In genomic region chr10:61980424-61980823, GRCm38 (mm10) we compare ENCODE assay signal across 8 mouse cellular contexts. TPM values are rescaled to one million over a fixed set of nuclear protein-coding genes. Genes with fewer than 3 reads are reported as not detected.
DNase-seq lines count a peak whose midpoint lies in the region; ATAC-seq lines count a peak whose summit lies in the region.

No protein-coding gene starts in this region.

- H3K4me2 ChIP-seq in kidney, embryonic 16.5 days (replicated peaks; ENCODE audit: low read depth, low read length): no peak overlapping the region
- 0 out of 2 replicates have a peak overlapping the region, but pooled peaks have one; percentile 16 for H3K4me2 ChIP-seq in intestine, embryonic 14.5 days (ENCODE audit: low read length)
- H3K4me2 ChIP-seq in stomach, embryonic 14.5 days (replicated peaks; ENCODE audit: low read depth, low read length): no peak overlapping the region

- H3K27me3 ChIP-seq in kidney, embryonic 16.5 days (ENCODE audit: insufficient read depth, low read length): peaks cover 19% of the 10 kb centered on the region
- H3K27me3 ChIP-seq in intestine, embryonic 14.5 days (replicated peaks; ENCODE audit: control insufficient read depth, insufficient read depth, low read length): peaks cover 39% of the 10 kb centered on the region
- peaks cover 55% of the 10 kb centered on the region for H3K27me3 ChIP-seq in limb, embryonic 10.5 days (ENCODE audit: low read depth, poor library complexity, severe bottlenecking)
- H3K27me3 ChIP-seq in stomach, embryonic 14.5 days (ENCODE audit: control insufficient read depth, insufficient read depth, low read length): peaks cover 25% of the 10 kb centered on the region

- no peak overlapping the region for H3K9ac ChIP-seq in kidney, embryonic 16.5 days (replicated peaks; ENCODE audit: low read length)
- H3K9ac ChIP-seq in intestine, embryonic 14.5 days (ENCODE audit: low read length): no peak overlapping the region
- H3K9ac ChIP-seq in stomach, embryonic 14.5 days (replicated peaks; ENCODE audit: low read depth, low read length): no peak overlapping the region

- H3K36me3 ChIP-seq in kidney, embryonic 16.5 days (ENCODE audit: insufficient read depth, low read length): no peaks in the 10 kb centered on the region
- H3K36me3 ChIP-seq in intestine, embryonic 14.5 days (ENCODE audit: control insufficient read depth, insufficient read depth, low read length): no peaks in the 10 kb centered on the region
- H3K36me3 ChIP-seq in limb, embryonic 10.5 days: no peaks in the 10 kb centered on the region
- H3K36me3 ChIP-seq in stomach, embryonic 14.5 days (ENCODE audit: control insufficient read depth, insufficient read depth, low read length): no peaks in the 10 kb centered on the region

- peak; percentile 87 for DNase-seq in kidney, adult 18-20 months
- peak; percentile 77 to 82 for DNase-seq in gastrocnemius, adult 8-10 months (ENCODE audit: low spot score in 2 of 2)
- DNase-seq in intestine, embryonic 14.5 days (ENCODE audit: low spot score): peak; percentile 99
- DNase-seq in limb, embryonic 10.5 days (ENCODE audit: low spot score): peak; percentile 98
- DNase-seq in natural killer cell, adult 2 months (ENCODE audit: low spot score in 2 of 2): peak; percentile 68 to 74

- WGBS in kidney, embryonic 16.5 days: 2% methylated on average over 7 of the region's 7 CpGs
- WGBS in intestine, embryonic 14.5 days: 2% methylated on average over 7 of the region's 7 CpGs
- WGBS in limb, embryonic 10.5 days: 3% methylated on average over 7 of the region's 7 CpGs
- WGBS in stomach, embryonic 14.5 days: under 1% methylated on average over 7 of the region's 7 CpGs

- no peak for ATAC-seq in kidney, embryonic 16.5 days (ENCODE audit: low FRiP score, low TSS enrichment)
- ATAC-seq in common myeloid progenitor, adult 5-6 weeks (replicated peaks; ENCODE audit: low read depth, poor library complexity, severe bottlenecking): peak; percentile 78
- 0 out of 2 replicates have a peak, but pooled peaks have one; percentile 34 for ATAC-seq in intestine, embryonic 14.5 days (replicated peaks; ENCODE audit: low FRiP score, low TSS enrichment, low read depth)
- peak; percentile 60; the same call in 1 of the 2 replicates for ATAC-seq in stomach, embryonic 14.5 days (ENCODE audit: insufficient number of reproducible peaks, insufficient read depth, low FRiP score, low read depth)

- 0 out of 2 replicates have a peak, but pooled peaks cover 6% of the 10 kb centered on the region for H3K9me3 ChIP-seq in kidney, embryonic 16.5 days (ENCODE audit: low read length)
- H3K9me3 ChIP-seq in intestine, embryonic 14.5 days (ENCODE audit: control insufficient read depth, low read length): no peaks in the 10 kb centered on the region
- H3K9me3 ChIP-seq in limb, embryonic 10.5 days (replicated peaks): no peaks in the 10 kb centered on the region
- peaks cover 2% of the 10 kb centered on the region; the same call in 1 of the 2 replicates for H3K9me3 ChIP-seq in stomach, embryonic 14.5 days (ENCODE audit: control insufficient read depth, low read depth, low read length)

- H3K27ac ChIP-seq in kidney, embryonic 16.5 days (ENCODE audit: low read length): no peak overlapping the region
- H3K27ac ChIP-seq in intestine, embryonic 14.5 days (ENCODE audit: low read depth): no peak overlapping the region
- H3K27ac ChIP-seq in limb, embryonic 10.5 days: no peak overlapping the region
- H3K27ac ChIP-seq in stomach, embryonic 14.5 days (ENCODE audit: low read length): no peak overlapping the region

- peaks cover 31% of the 10 kb centered on the region for H3K4me1 ChIP-seq in kidney, embryonic 16.5 days (ENCODE audit: insufficient read depth, low read length)
- H3K4me1 ChIP-seq in intestine, embryonic 14.5 days (replicated peaks; ENCODE audit: control insufficient read depth, insufficient read depth, low read length): peaks cover 5% of the 10 kb centered on the region; the same call in 1 of the 2 replicates
- H3K4me1 ChIP-seq in limb, embryonic 10.5 days: peaks cover 42% of the 10 kb centered on the region
- H3K4me1 ChIP-seq in stomach, embryonic 14.5 days (ENCODE audit: control insufficient read depth, insufficient read depth, low read length): peaks cover 8% of the 10 kb centered on the region; the same call in 1 of the 2 replicates

- no peak overlapping the region for H3K4me3 ChIP-seq in kidney, embryonic 16.5 days (ENCODE audit: low read length)
- no peak overlapping the region for H3K4me3 ChIP-seq in intestine, embryonic 14.5 days (ENCODE audit: low read depth, low read length)
- H3K4me3 ChIP-seq in limb, embryonic 10.5 days: no peak overlapping the region
- no peak overlapping the region for H3K4me3 ChIP-seq in stomach, embryonic 14.5 days (ENCODE audit: low read depth, low read length)

RNA-seq across cellular contexts. Expression of gene Col13a1, which starts 1.5 kb away (rescaled TPM):
- 6.7 and 6.8 TPM in 2 replicates for polyA plus RNA-seq in kidney, embryonic 16.5 days (2015; fragmentation: Nextera tagmentation; extraction: Ambion mirVana)
- not detected in 2 replicates for total RNA-seq in common myeloid progenitor, adult 5-6 weeks (2017)
- total RNA-seq in gastrocnemius, adult 8-10 months (2022): 1 to 10 TPM in 1 of 4 experiments, under 1 TPM in 3; 0.59 to 1.1 (median 0.75) TPM
- 6.0 and 7.4 TPM in 2 replicates for polyA plus RNA-seq in intestine, embryonic 14.5 days (2014; fragmentation: Nextera tagmentation; extraction: Ambion mirVana)
- polyA plus RNA-seq in limb, embryonic 10.5 days (2016; fragmentation: Nextera tagmentation; extraction: Ambion mirVana): 2.7 and 2.9 TPM in 2 replicates
- polyA plus RNA-seq in stomach, embryonic 14.5 days (2014; fragmentation: Nextera tagmentation; extraction: Ambion mirVana): 2.3 and 2.6 TPM in 2 replicates
